Mouse (Mus musculus) liver, embryonic 14.5 days (tissue): ENCODE measurements at regions not wholly inside any gene's neighbourhood (a gene's known extent, or its start where the extent isn't known, plus 50 kb on each side); places are given as distances from the start of the nearest gene placed in this dataset.

Experiments
- CTCF ChIP-seq: IDR thresholded peaks from 2 replicates; pipeline ENCODE4 v1.5.1; 2016; ENCODE audit warnings: antibody characterized with exemption, low read depth, control low read depth
- EP300 ChIP-seq: IDR thresholded peaks from 2 replicates; pipeline ENCODE4 v1.6.1; 2016; ENCODE audit warnings: antibody characterized with exemption, low read depth

- TF ChIP-seq CTCF (no peak), EP300 (no peak)
Measured at GRCm38 (mm10) chr8:24227331-24228072, 498.1 kb downstream of the Adam3 start.
